Mouse (Mus musculus) liver, postnatal 0 days (tissue): ENCODE data around the gene Ereg.

Experiments used
- CTCF ChIP-seq: sonication (generic); IDR thresholded peaks from 2 replicates; pipeline ENCODE4 v1.5.1; 2016; ENCODE audit warnings: antibody characterized with exemption, low read depth
- EP300 ChIP-seq: IDR thresholded peaks from 2 replicates; pipeline ENCODE4 v1.6.1; 2016; ENCODE audit warnings: antibody characterized with exemption, low read depth, mild to moderate bottlenecking

DNA sequence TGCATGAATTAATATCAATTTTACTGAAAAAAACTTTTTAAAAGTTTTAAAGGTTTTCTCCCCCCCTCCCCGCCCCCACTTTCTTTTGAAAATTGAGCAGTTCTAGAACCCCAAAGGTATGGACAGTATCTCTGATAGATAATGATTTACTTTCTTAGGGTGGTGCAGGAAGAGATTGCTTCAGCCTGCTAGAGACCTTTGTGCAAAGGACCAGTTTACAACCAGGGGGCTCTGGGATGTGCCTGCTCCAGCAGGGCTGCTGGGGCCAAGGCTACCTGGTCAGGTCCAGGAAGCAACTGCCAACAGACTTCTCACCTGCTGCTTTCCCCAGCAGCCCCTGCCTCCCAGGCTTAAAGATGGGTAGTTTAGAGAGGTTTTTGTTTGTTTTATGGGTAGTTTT is 599 bp downstream of the Ereg start:
- TF ChIP-seq CTCF, result no peak
- TF ChIP-seq EP300, result no peak
